Mouse (Mus musculus) lung, adult 10 weeks (tissue): ENCODE results near the gene Ccdc121. TPM values are rescaled to one million over a fixed set of nuclear protein-coding genes. Genes with fewer than 3 reads are reported as not detected.

Experiments
- polyA plus RNA-seq: library from polyadenylated mRNA; stranded (reverse); fragments of 350-450 nt; fragmentation: Illumina TruSeq; extraction: RNeasy Lipid Tissue Mini Kit (QIAGEN cat#74804); gene quantifications from one replicate; pipeline ENCODE4 v1.2.3, GENCODE M21; 2014; ENCODE audit warnings: low read depth, low replicate concordance; ENCODE audit not compliant: insufficient read depth

Gene Ccdc121
- polyA plus RNA-seq: 3.7 TPM

GRCm38 (mm10) chr1:181511307-181511706 is at the start of gene Ccdc121:
Gene Ccdc121, minus strand, starts transcription at chr1:181511451.

Other genes starting within 250 kb of the Ccdc121 start
- not detected for gene Cnih3, start 158.8 kb downstream of the Ccdc121 start, polyA plus RNA-seq
- gene Dnah14, start 65.1 kb upstream of the Ccdc121 start, polyA plus RNA-seq: not detected